Mouse (Mus musculus) adrenal gland, postnatal 10 days (tissue): ENCODE measurements at regions not wholly inside any gene's neighbourhood (a gene's known extent, or its start where the extent isn't known, plus 50 kb on each side); places are given as distances from the start of the nearest gene placed in this dataset.
"Not testable (repeated sequence)": the region's sequence is repeated elsewhere in the genome, so short reads cannot be mapped to it uniquely, and the experiment has no call there.

Source experiments
- DNase-seq: peaks from one replicate; pipeline ENCODE4 v3.0.0; 2021; ENCODE audit warnings: mixed read lengths

- DNase-seq: no peak
These were observed 94.1 kb downstream of the Gm17521 start for GRCm38 (mm10) chrX:122935358-122935757.

- DNase-seq: no peak
These were observed 136.8 kb downstream of the Gm17521 start for GRCm38 (mm10) chrX:122892682-122893081.

DNA sequence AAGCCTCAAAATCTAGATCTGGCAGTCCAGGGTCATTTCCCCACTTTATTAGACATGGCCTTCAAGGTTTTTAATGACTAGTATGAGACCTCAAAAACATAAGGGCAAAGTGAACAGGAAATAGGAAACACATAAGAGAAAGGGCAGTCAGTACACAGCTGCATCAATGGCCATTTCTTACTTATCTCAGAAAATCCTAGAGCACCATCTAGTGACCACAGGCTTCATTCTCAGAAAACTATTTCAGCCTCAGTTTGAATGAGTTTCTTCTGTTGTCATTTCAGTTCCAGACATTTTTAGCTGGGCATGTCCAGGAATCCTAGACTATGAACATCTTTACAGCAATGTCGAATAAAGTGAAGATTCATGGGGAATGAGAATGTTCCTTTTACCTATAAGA is 175.0 kb downstream of the Gm17521 start:
- DNase-seq: no peak

DNA sequence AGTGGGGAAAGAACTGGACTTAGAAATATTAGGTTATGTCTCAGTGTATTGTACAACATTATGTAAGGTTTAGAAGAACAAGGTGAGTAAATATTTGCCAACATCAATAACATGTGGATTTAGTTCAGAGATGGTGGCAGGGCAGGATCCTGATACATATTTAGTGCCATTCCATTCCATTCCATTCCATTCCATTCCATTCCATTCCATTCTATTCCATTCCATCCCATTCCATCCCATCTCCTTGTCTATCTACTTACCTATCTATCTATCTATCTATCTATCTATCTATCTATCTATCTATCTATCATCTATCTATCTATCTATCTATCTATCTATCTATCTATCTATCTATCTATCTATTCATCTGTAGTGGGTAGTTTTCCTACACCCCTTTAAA is 198.2 kb downstream of the Gm17521 start:
- not testable (repeated sequence) for DNase-seq

- DNase-seq: peak; percentile 1
These were observed 203.4 kb downstream of the Gm17521 start for GRCm38 (mm10) chrX:122826035-122826434.
